Mouse (Mus musculus) megakaryocyte, embryonic 14.5 days (primary cell): ENCODE data around the gene Rhod.

Experiments used
- FLI1 ChIP-seq: IDR thresholded peaks from 2 replicates; pipeline ENCODE4 v1.6.1; 2012; ENCODE audit warnings: low read length, inconsistent platforms, mixed read lengths
- GATA1 ChIP-seq: IDR thresholded peaks from 3 replicates; pipeline ENCODE4 v1.6.1; 2012; ENCODE audit warnings: mixed read lengths, low read length, inconsistent platforms, borderline replicate concordance

- TF ChIP-seq GATA1 (no peak), FLI1 (no peak)
Measured at GRCm38 (mm10) chr19:4423021-4423420, 16.2 kb downstream of the Rhod start.
